Comparison of ENCODE assay signal across 22 mouse cellular contexts in genomic region chr10:127269884-127270283, GRCm38 (mm10). TPM values are rescaled to one million over a fixed set of nuclear protein-coding genes. Genes with fewer than 3 reads are reported as not detected.
DNase-seq lines count a peak whose midpoint lies in the region; ATAC-seq and TF ChIP-seq lines count a peak whose summit lies in the region.
"Had no signal": no experiment of that assay in that cellular context is flagged by ENCODE, and none has a peak within 500 bp of the region (broad histone marks: within the 10 kb centered on the region; RNA-seq: fewer than 3 reads in every experiment).

No protein-coding gene starts in this region.

- no peak for ATAC-seq in liver, embryonic 11.5 days (replicated peaks; ENCODE audit: low FRiP score)
- ATAC-seq in neural tube, embryonic 13.5 days (ENCODE audit: low read depth) = no peak
- no peak for ATAC-seq in cerebellum, adult (ENCODE audit: insufficient number of reproducible peaks, low FRiP score, low TSS enrichment)
- ATAC-seq: activated CD4-positive, CD25-positive, alpha-beta regulatory T cell, adult 4 months had no signal

- no peak overlapping the region for H3K4me3 ChIP-seq in gastrocnemius, adult 2 months
- no peak overlapping the region for H3K4me3 ChIP-seq in liver, embryonic 11.5 days (ENCODE audit: low read depth, low read length)
- no peak overlapping the region for H3K4me3 ChIP-seq in neural tube, embryonic 13.5 days
- H3K4me3 ChIP-seq: limb, embryonic 10.5 days had no signal

- H3K9ac ChIP-seq in liver, embryonic 11.5 days (ENCODE audit: low read depth, low read length) = no peak overlapping the region; the same call in 1 of the 2 replicates
- H3K9ac ChIP-seq in neural tube, embryonic 13.5 days = peak overlapping the region; percentile 27; the same call in 1 of the 2 replicates
- H3K9ac ChIP-seq: liver, embryonic 14.5 days had no signal

- H3K36me3 ChIP-seq in liver, embryonic 11.5 days (ENCODE audit: control insufficient read depth, insufficient read depth, low read length) = peaks cover 17% of the 10 kb centered on the region; the same call in 1 of the 2 replicates
- peaks cover 65% of the 10 kb centered on the region for H3K36me3 ChIP-seq in neural tube, embryonic 13.5 days

- 64% methylated on average over 4 of the region's 4 CpGs for WGBS in liver, embryonic 11.5 days
- WGBS in neural tube, embryonic 13.5 days = 59% methylated on average over 4 of the region's 4 CpGs

- DNase-seq in gastrocnemius, adult 2 months = no peak
- no peak for DNase-seq in gastrocnemius, postnatal 25 days
- no peak for DNase-seq in liver, embryonic 11.5 days (ENCODE audit: low spot score)
- no peak for DNase-seq in liver
- no peak for DNase-seq in neural tube, embryonic 10.5 days (ENCODE audit: extremely low spot score, low spot score)
- DNase-seq in adrenal gland, adult 2 months = no peak
- DNase-seq: adrenal gland, postnatal 14 days; cerebellum, adult 11 months; cerebellum, postnatal 14 days; embryo, embryonic 11 days; heart, adult 11 months; heart, postnatal 36 days; kidney, adult 8-10 months; kidney, postnatal 14 days; right cerebral cortex, postnatal 14 days; spleen, adult 18-20 months; thymus, adult 18-20 months had no signal

- H3K9me3 ChIP-seq in liver, embryonic 11.5 days (ENCODE audit: control insufficient read depth, low read length) = no peaks in the 10 kb centered on the region
- no peaks in the 10 kb centered on the region for H3K9me3 ChIP-seq in neural tube, embryonic 13.5 days
- H3K9me3 ChIP-seq: limb, embryonic 10.5 days had no signal

- intact Hi-C loops in gastrocnemius, adult 2 months (cut with DNase I) = no loop called here

- TF ChIP-seq CTCF in gastrocnemius, adult 2 months (IDR thresholded peaks at IDR 0.05) = no peak

- peak overlapping the region; percentile 54; the same call in 1 of the 2 replicates for H3K27ac ChIP-seq in gastrocnemius, adult 2 months
- H3K27ac ChIP-seq in liver, embryonic 11.5 days (ENCODE audit: low read depth, low read length) = no peak overlapping the region
- H3K27ac ChIP-seq in neural tube, embryonic 13.5 days (replicated peaks) = peak overlapping the region; percentile 52
- H3K27ac ChIP-seq: limb, embryonic 10.5 days; liver, embryonic 14.5 days had no signal

- H3K4me2 ChIP-seq in liver, embryonic 11.5 days = peak overlapping the region; percentile 20; the same call in 1 of the 2 replicates
- 0 out of 2 replicates have a peak overlapping the region, but pooled peaks have one; percentile 11 for H3K4me2 ChIP-seq in neural tube, embryonic 13.5 days

- peaks cover 39% of the 10 kb centered on the region for H3K4me1 ChIP-seq in liver, embryonic 11.5 days (replicated peaks; ENCODE audit: control insufficient read depth, insufficient read depth, low read length)
- H3K4me1 ChIP-seq in neural tube, embryonic 13.5 days (replicated peaks) = peaks cover 48% of the 10 kb centered on the region

- no peaks in the 10 kb centered on the region for H3K27me3 ChIP-seq in liver, embryonic 11.5 days (replicated peaks; ENCODE audit: control insufficient read depth, insufficient read depth, low read length)
- H3K27me3 ChIP-seq in neural tube, embryonic 13.5 days = no peaks in the 10 kb centered on the region

RNA-seq across cellular contexts. Expression of gene Dctn2, which starts 3.7 kb away (rescaled TPM):
- total RNA-seq in gastrocnemius, adult 2 months (2021) = 10 to 100 TPM; 91.3 to 98.3 TPM
- total RNA-seq in gastrocnemius, postnatal 25 days (2021) = 10 to 100 TPM; 88.3 to 90.8 TPM
- polyA plus RNA-seq in liver, embryonic 11.5 days (2014; fragmentation: Nextera tagmentation; extraction: Ambion mirVana) = 135 TPM in 2 replicates
- 285 and 322 TPM in 2 replicates for polyA plus RNA-seq in neural tube, embryonic 13.5 days (2015; fragmentation: Nextera tagmentation; extraction: Ambion mirVana)
- 100 to 1,000 TPM; 149 to 168 TPM for total RNA-seq in adrenal gland, adult 2 months (2021)
- 205 and 234 TPM in 2 replicates for polyA plus RNA-seq in adrenal gland, adult 2 months (2012; rRNA removed)

RNA-seq across cellular contexts. Expression of gene Kif5a, which starts 6.7 kb away (rescaled TPM):
- total RNA-seq in gastrocnemius, adult 2 months (2021) = under 1 TPM; 0.10 to 0.20 TPM
- under 1 TPM; 0.18 to 0.62 TPM for total RNA-seq in gastrocnemius, postnatal 25 days (2021)
- polyA plus RNA-seq in liver, embryonic 11.5 days (2014; fragmentation: Nextera tagmentation; extraction: Ambion mirVana) = 1.3 and 1.4 TPM in 2 replicates
- polyA plus RNA-seq in neural tube, embryonic 13.5 days (2015; fragmentation: Nextera tagmentation; extraction: Ambion mirVana) = 102 and 104 TPM in 2 replicates
- 1 to 10 TPM; 6.2 to 7.8 TPM for total RNA-seq in adrenal gland, adult 2 months (2021)
- 28.9 and 30.1 TPM in 2 replicates for polyA plus RNA-seq in adrenal gland, adult 2 months (2012; rRNA removed)

RNA-seq across cellular contexts. Expression of gene Mbd6, which starts 18.9 kb away (rescaled TPM):
- 10 to 100 TPM; 16.2 to 18.7 TPM for total RNA-seq in gastrocnemius, adult 2 months (2021)
- total RNA-seq in gastrocnemius, postnatal 25 days (2021) = 10 to 100 TPM; 12.7 to 14.3 TPM
- 14.2 and 19.0 TPM in 2 replicates for polyA plus RNA-seq in liver, embryonic 11.5 days (2014; fragmentation: Nextera tagmentation; extraction: Ambion mirVana)
- 14.5 and 16.7 TPM in 2 replicates for polyA plus RNA-seq in neural tube, embryonic 13.5 days (2015; fragmentation: Nextera tagmentation; extraction: Ambion mirVana)
- 10 to 100 TPM; 39.7 to 45.0 TPM for total RNA-seq in adrenal gland, adult 2 months (2021)
- 99.9 and 105 TPM in 2 replicates for polyA plus RNA-seq in adrenal gland, adult 2 months (2012; rRNA removed)

RNA-seq across cellular contexts. Expression of gene Mars, which starts 41.7 kb away (rescaled TPM):
- total RNA-seq in gastrocnemius, adult 2 months (2021) = 10 to 100 TPM; 69.0 to 71.4 TPM
- 10 to 100 TPM; 48.3 to 53.5 TPM for total RNA-seq in gastrocnemius, postnatal 25 days (2021)
- 249 and 257 TPM in 2 replicates for polyA plus RNA-seq in liver, embryonic 11.5 days (2014; fragmentation: Nextera tagmentation; extraction: Ambion mirVana)
- 103 and 110 TPM in 2 replicates for polyA plus RNA-seq in neural tube, embryonic 13.5 days (2015; fragmentation: Nextera tagmentation; extraction: Ambion mirVana)
- 100 to 1,000 TPM; 106 to 128 TPM for total RNA-seq in adrenal gland, adult 2 months (2021)
- polyA plus RNA-seq in adrenal gland, adult 2 months (2012; rRNA removed) = 90.6 and 111 TPM in 2 replicates

RNA-seq across cellular contexts. Expression of gene Arhgap9, which starts 51.9 kb away (rescaled TPM):
- total RNA-seq in gastrocnemius, adult 2 months (2021) = under 1 TPM; 0.89 to 0.99 TPM
- total RNA-seq in gastrocnemius, postnatal 25 days (2021) = 1 to 10 TPM; 1.4 to 1.7 TPM
- 22.0 and 24.4 TPM in 2 replicates for polyA plus RNA-seq in liver, embryonic 11.5 days (2014; fragmentation: Nextera tagmentation; extraction: Ambion mirVana)
- 1.0 and 1.4 TPM in 2 replicates for polyA plus RNA-seq in neural tube, embryonic 13.5 days (2015; fragmentation: Nextera tagmentation; extraction: Ambion mirVana)
- total RNA-seq in adrenal gland, adult 2 months (2021) = 1 to 10 TPM; 1.9 to 2.7 TPM
- 2.7 and 3.7 TPM in 2 replicates for polyA plus RNA-seq in adrenal gland, adult 2 months (2012; rRNA removed)

Comparison
In these comparisons a context has a peak if more than half of its experiments do, and no peak if none do; other contexts are left out.
1. RNA of gene Kif5a, which starts 6.7 kb away (total RNA-seq): 6.2 to 7.8 TPM in adrenal gland, adult 2 months; 0.18 to 0.62 TPM in gastrocnemius, postnatal 25 days and 0.10 to 0.20 TPM in gastrocnemius, adult 2 months; every median in the first group is over 4 times any median in the second.